Mouse (Mus musculus): ENCODE data around the gene Dnajb4. TPM values are rescaled to one million over a fixed set of nuclear protein-coding genes. Genes with fewer than 3 reads are reported as not detected.
"Not testable (repeated sequence)": the region's sequence is repeated elsewhere in the genome, so short reads cannot be mapped to it uniquely, and the experiment has no call there.

Gene Dnajb4
- polyA plus RNA-seq, 1 experiment from 2014 or later: 37.5 TPM

DNA sequence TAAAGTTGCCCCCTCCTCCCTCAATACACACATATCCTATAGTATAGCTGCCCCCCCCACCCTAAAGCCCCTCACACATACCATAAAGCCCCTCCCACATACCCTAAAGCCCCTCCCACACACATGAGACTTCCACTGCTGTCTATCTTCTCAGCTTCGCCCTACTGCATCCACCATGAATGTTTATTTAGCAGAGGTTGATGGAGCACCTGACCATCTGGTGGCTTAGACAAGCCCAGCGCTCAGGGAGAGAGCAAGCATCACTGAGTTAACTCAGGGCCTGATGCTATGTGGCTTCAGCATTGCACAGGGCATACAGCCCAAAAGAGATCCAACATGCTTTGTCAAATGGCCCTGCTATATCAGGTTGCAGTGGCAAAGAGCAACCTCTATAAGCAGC, 57.0 kb downstream of the Dnajb4 start:
- no peak for ATAC-seq (ENCODE audit: low FRiP score)

DNA sequence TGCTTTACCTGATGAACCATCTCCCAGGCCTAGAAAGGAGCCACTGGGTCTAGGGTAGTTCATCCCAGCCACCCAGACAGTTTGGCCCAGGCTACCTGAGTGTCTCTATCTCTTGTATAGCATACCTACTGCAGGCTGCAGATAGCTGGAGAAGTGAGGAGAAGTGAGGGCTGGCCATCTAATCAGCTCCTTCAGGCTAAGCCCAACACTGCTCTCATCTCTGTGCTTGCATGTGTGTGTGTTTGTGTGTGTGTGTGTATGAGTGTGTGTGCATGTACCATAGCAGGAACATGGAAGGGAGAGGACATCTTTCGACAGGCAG, 57.7 kb downstream of the Dnajb4 start:
- Histone ChIP-seq H3K9me3 (no peaks in the 10 kb centered on the region), H3K4me2 (no peak overlapping the region), H3K4me1 (replicated peaks) (peaks cover 6% of the 10 kb centered on the region; the same call in 1 of the 2 replicates), H3K27ac (no peak overlapping the region), H3K36me3 (no peaks in the 10 kb centered on the region), H3K9ac (no peak overlapping the region), H3K27me3 (no peaks in the 10 kb centered on the region), H3K4me3 (no peak overlapping the region)
- 100% methylated on average over 1 of the region's 1 CpGs for WGBS
- ATAC-seq (ENCODE audit: low FRiP score): no peak; the same call in 1 of the 2 replicates

More for the DNA sequence above, 57.0 kb downstream of the Dnajb4 start:
- WGBS: 91% methylated on average over 2 of the region's 2 CpGs
- Histone ChIP-seq H3K4me3 (no peak overlapping the region), H3K9ac (no peak overlapping the region), H3K27me3 (no peaks in the 10 kb centered on the region), H3K36me3 (no peaks in the 10 kb centered on the region), H3K27ac (no peak overlapping the region), H3K4me2 (no peak overlapping the region), H3K4me1 (replicated peaks) (0 out of 2 replicates have a peak, but pooled peaks cover 6% of the 10 kb centered on the region), H3K9me3 (no peaks in the 10 kb centered on the region)

DNA sequence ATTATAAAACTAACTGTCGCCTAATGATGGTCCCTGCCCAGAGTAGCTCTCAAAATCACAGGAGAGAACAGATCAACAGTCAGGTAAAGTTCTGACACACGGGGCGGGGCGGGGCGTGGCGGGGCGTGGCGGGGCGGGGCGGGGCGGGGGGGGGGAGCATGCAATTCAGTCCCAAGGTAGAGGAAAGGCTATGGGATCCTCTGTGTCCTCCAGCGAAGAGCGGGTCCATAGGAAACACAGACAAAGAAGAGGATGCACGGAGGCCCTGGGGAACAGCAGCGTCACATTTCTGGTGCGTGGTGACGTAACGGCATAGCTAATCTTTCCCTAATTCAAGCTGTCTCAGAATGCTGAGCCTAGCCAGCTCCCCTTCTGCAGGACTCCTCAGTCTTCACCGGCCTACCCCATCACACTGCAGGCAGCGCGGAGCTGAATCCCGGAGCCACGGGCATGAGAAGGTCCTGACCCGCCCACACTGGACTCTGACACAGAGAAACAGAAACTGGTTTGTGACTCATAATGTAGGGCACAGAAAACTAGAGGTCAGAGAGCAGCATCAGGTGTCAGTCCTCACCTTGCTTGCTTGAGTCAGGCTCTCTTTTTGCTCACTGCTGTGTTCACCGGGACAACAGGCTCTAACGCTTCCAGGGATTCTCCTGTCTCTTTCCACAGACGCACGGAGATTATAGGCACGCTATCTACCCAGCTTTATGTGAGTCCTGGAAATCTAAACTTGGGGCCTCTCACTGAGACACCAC, 58.2 kb downstream of the Dnajb4 start:
- no peak for ATAC-seq (ENCODE audit: low FRiP score)
- WGBS: 69% methylated on average over 29 of the region's 29 CpGs
- H3K36me3 ChIP-seq: no peaks in the 10 kb centered on the region
- no peak overlapping the region for H3K9ac ChIP-seq
- no peaks in the 10 kb centered on the region for H3K9me3 ChIP-seq
- H3K27ac ChIP-seq: no peak overlapping the region
- peak overlapping the region; percentile 39 for H3K4me2 ChIP-seq
- peaks cover 6% of the 10 kb centered on the region; the same call in 1 of the 2 replicates for H3K4me1 ChIP-seq (replicated peaks)
- peak overlapping the region; percentile 19; the same call in 1 of the 2 replicates for H3K4me3 ChIP-seq
- no peaks in the 10 kb centered on the region for H3K27me3 ChIP-seq

DNA sequence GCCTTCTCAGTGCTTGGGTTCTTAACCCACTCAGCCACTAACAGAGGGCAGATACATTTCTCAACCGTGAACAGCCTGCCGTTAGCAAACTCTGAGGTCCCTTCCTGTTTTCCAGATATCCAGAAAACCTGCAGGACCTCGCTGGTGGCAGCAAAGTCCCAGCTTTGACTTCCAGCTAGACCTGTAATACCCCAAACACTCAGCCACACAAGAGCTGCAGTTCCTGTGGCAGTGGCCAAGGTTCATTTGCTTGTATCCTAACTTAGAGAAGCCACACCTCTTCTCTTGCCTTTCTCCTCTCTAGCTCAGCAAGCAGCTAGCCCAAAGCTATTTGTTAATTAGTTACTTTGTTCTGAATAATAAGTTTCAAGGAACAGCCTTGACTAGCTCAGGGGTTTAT, 60.2 kb downstream of the Dnajb4 start:
- Histone ChIP-seq H3K4me1 (replicated peaks) (no peaks in the 10 kb centered on the region; the same call in 1 of the 2 replicates), H3K9me3 (no peaks in the 10 kb centered on the region), H3K4me3 (no peak overlapping the region), H3K9ac (no peak overlapping the region), H3K27ac (no peak overlapping the region), H3K4me2 (no peak overlapping the region), H3K36me3 (no peaks in the 10 kb centered on the region), H3K27me3 (no peaks in the 10 kb centered on the region)
- WGBS: 77% methylated on average over 3 of the region's 3 CpGs
- ATAC-seq (ENCODE audit: low FRiP score): no peak

DNA sequence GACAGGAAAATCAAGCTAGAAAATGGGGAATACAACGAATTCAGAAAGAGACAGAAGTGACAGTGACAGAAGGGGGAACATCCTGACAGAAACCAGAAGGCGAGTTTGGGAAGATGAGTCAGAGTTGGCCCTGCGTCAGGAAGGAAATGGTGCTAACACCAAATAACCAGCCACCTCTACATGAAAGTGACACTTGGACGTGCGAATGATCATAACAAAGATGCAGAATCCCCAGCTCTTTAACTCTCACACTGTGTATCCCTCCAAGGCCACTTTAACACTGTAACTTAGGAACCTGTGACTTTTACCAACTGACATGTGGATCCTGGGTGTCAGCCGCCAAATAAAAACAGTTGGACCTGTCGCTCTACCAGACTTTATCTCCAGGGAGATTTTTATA, 60.7 kb downstream of the Dnajb4 start:
- H3K27ac ChIP-seq: no peak overlapping the region
- H3K4me1 ChIP-seq (replicated peaks): no peaks in the 10 kb centered on the region; the same call in 1 of the 2 replicates
- no peaks in the 10 kb centered on the region for H3K36me3 ChIP-seq
- H3K27me3 ChIP-seq: no peaks in the 10 kb centered on the region
- no peak overlapping the region for H3K4me2 ChIP-seq
- ATAC-seq (ENCODE audit: low FRiP score): no peak
- no peak overlapping the region for H3K9ac ChIP-seq
- no peak overlapping the region for H3K4me3 ChIP-seq
- 80% methylated on average over 7 of the region's 7 CpGs for WGBS
- H3K9me3 ChIP-seq: no peaks in the 10 kb centered on the region

DNA sequence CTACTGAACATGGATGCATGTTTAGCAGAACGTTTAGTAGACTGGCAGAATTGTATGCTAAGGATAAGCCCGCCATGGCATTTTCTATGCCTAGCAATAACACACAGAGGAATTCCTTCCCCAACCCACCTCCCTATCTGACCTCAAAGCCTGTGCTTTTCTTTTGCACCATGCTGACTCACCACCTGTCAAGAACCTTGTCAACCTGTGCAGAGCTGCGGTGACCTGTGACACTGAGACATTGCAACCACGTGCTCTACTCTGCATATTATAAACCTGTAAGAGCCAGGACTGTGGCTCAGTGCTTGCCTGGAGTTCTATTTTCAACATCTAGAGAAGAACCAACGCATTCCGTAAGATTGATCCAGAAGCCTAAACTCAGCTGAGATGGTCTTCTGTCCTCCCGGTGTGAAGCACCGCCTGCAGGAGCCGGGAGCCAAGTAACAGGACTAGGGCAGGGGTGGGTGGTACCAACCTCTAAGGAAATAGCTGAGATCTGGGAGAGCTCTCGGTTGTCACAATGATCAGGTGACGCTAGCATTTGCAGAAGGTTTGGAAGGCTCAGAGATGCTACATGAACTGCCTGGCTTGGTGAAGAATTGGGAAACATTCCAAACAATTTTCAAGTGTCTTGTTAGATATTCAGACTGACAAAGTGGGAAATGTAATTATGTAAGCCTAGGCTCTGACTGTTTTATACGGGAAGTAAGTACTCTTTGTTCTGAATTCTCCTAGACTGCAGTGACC, 62.8 kb downstream of the Dnajb4 start:
- H3K9me3 ChIP-seq: no peaks in the 10 kb centered on the region
- ATAC-seq (ENCODE audit: low FRiP score): no peak
- H3K27ac ChIP-seq: no peak overlapping the region
- H3K4me2 ChIP-seq: no peak overlapping the region
- H3K4me3 ChIP-seq: no peak overlapping the region
- H3K36me3 ChIP-seq: no peaks in the 10 kb centered on the region
- no peaks in the 10 kb centered on the region; the same call in 1 of the 2 replicates for H3K4me1 ChIP-seq (replicated peaks)
- WGBS: 77% methylated on average over 12 of the region's 12 CpGs
- H3K9ac ChIP-seq: no peak overlapping the region
- H3K27me3 ChIP-seq: no peaks in the 10 kb centered on the region

DNA sequence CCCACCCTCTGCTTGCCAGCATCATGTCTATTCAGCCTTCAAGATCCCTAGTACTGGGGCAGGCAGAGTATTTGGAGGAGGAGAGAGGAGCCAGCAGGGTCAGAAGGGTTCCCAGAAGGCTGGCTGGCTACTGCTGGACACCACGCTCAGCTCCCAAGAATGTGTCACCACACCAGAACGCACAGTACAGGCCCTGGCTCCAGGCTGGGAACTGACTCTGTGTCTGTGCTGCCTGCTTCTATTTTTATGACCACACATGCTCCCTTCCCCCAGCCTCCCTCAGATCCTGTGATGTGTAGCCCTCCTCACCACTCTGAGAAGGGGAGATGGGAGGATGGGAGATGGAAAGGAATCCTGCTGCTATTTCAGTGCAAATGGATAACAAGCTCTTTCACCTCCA, 64.9 kb downstream of the Dnajb4 start:
- no peaks in the 10 kb centered on the region for H3K9me3 ChIP-seq
- no peaks in the 10 kb centered on the region for H3K36me3 ChIP-seq
- H3K27ac ChIP-seq: no peak overlapping the region
- H3K9ac ChIP-seq: no peak overlapping the region
- no peak for ATAC-seq (ENCODE audit: low FRiP score)
- no peak overlapping the region for H3K4me2 ChIP-seq
- no peaks in the 10 kb centered on the region; the same call in 1 of the 2 replicates for H3K4me1 ChIP-seq (replicated peaks)
- H3K4me3 ChIP-seq: no peak overlapping the region
- WGBS: 79% methylated on average over 2 of the region's 2 CpGs
- no peaks in the 10 kb centered on the region for H3K27me3 ChIP-seq

DNA sequence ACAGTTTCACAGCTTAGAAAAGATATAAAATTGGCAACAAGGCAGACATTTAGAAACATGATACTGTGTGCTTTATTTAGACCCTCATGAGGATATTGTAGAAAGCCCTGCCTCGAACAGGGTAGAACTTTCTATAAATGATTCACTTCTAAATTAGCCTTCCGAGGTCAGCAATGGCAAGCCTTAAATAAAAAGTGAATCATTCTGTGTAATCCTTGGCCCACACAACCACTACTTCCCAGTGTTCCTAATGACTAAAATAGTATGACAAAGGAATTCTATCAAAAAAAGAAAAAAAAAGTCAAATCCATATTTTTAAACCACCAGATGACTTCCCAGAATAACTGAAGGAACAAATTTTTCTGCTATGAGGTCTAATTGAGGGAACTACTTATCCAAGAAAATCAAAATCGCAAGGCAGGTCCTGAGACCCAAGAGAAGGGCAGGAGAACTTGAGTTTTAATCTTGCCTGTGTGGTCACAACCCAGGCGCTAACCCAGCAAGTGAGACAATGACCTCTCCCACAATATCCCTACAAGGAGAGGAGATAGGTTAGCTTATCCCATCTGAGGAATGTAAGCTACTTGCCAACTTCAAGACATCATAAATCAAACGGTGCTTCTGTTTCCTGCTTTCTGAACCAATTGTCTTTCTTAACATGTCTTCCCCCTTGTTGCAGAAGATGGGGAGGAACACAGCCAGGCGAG, 67.0 kb downstream of the Dnajb4 start:
- Histone ChIP-seq H3K9me3 (no peaks in the 10 kb centered on the region), H3K4me3 (no peak overlapping the region), H3K4me2 (no peak overlapping the region), H3K4me1 (replicated peaks) (no peaks in the 10 kb centered on the region; the same call in 1 of the 2 replicates), H3K27me3 (no peaks in the 10 kb centered on the region), H3K27ac (no peak overlapping the region), H3K9ac (no peak overlapping the region), H3K36me3 (no peaks in the 10 kb centered on the region)
- ATAC-seq (ENCODE audit: low FRiP score): no peak
- 82% methylated on average over 6 of the region's 6 CpGs for WGBS

DNA sequence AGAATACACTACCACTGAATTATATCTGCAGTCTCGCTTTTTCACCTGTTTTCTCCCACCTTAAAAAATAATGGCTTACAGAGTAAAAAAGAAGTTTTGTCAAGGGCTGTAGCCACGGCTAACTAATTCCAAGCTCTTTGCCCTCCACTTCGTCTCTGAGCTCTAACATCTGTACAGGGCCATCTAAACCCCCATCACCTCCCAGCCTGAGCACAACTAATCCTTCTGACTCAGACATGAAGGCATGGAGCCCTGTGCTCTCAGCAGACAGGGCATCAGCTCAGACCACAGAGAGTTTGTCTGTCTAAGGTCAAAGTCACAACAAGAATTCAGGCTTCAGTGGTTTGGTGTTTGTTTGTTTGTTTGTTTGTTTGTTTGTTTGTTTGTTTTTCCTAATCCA, 68.0 kb downstream of the Dnajb4 start:
- no peak overlapping the region for H3K9ac ChIP-seq
- no peak overlapping the region for H3K27ac ChIP-seq
- no peak for ATAC-seq (ENCODE audit: low FRiP score)
- H3K36me3 ChIP-seq: no peaks in the 10 kb centered on the region
- H3K4me1 ChIP-seq (replicated peaks): no peaks in the 10 kb centered on the region
- no peaks in the 10 kb centered on the region for H3K27me3 ChIP-seq
- 81% methylated on average over 3 of the region's 3 CpGs for WGBS
- H3K4me2 ChIP-seq: no peak overlapping the region
- H3K9me3 ChIP-seq: no peaks in the 10 kb centered on the region
- no peak overlapping the region for H3K4me3 ChIP-seq

DNA sequence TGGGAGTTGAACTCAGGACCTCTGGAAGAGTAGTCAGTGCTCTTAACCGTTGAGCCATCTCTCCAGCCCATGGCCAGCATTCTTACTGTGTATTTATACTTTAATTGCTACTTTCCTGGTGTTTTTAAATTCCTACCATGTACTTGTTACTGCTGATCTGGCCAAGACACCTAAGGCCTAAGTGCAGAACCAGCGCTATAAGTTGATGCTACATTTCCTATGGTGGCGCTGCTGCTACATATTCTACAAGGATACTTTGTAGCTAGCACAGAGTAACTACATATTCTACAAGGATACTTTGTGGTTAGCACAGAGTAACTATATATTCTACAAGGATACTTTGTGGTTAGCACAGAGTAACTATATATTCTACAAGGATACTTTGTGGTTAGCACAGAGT, 70.8 kb downstream of the Dnajb4 start:
- not testable (repeated sequence) for H3K36me3 ChIP-seq; H3K4me3 ChIP-seq; H3K4me1 ChIP-seq (replicated peaks); H3K9me3 ChIP-seq; H3K27me3 ChIP-seq; H3K9ac ChIP-seq; ATAC-seq (ENCODE audit: low FRiP score); H3K4me2 ChIP-seq; H3K27ac ChIP-seq
- 89% methylated on average over 3 of the region's 3 CpGs for WGBS

DNA sequence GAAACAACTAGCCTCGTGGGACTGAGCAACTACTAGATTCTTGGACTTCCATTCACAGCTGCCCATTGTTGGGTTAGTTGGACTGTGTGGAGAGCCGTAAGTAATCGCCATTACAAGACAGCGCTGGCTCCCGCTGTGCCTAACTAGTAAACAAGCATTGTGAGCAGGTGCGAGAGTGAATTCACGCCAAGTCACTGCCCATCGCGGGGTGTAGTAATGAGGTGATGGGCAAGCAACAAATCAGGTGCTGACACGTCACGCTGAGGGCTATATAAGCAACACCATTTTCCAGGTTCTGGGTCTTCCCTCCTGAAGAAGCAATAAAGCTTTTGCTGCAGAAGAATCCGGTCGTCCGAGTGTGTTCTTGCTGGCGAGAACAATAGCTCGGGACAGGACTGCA, 74.0 kb downstream of the Dnajb4 start:
- H3K36me3 ChIP-seq; H3K4me1 ChIP-seq (replicated peaks); H3K4me3 ChIP-seq; H3K27me3 ChIP-seq; H3K9ac ChIP-seq; ATAC-seq (ENCODE audit: low FRiP score); H3K4me2 ChIP-seq; H3K27ac ChIP-seq; H3K9me3 ChIP-seq: not testable (repeated sequence)
- WGBS: 88% methylated on average over 16 of the region's 16 CpGs

DNA sequence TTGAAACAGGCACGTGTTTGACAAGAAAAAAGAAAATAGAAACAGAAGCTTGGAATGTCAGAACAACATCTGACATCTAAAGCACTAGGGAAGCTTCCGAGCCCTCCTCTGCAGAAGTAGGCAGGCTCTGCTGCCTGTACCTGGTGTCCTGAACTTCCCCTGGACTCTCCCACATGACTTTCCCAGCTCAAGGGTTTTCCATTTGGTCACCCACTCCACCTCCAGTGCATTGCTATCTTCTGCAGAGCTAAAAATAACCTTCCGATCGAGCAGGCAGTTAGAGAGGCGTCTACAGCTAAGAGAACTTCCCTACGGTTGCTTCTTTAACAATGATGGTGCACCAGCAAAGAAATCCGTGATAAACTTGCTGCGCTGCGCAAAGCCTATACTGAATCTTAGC, 76.5 kb downstream of the Dnajb4 start:
- Histone ChIP-seq H3K4me1 (replicated peaks) (no peaks in the 10 kb centered on the region), H3K4me3 (no peak overlapping the region), H3K9me3 (no peaks in the 10 kb centered on the region), H3K36me3 (no peaks in the 10 kb centered on the region), H3K27ac (no peak overlapping the region), H3K4me2 (no peak overlapping the region), H3K27me3 (no peaks in the 10 kb centered on the region), H3K9ac (no peak overlapping the region)
- 85% methylated on average over 9 of the region's 9 CpGs for WGBS
- no peak for ATAC-seq (ENCODE audit: low FRiP score)
